Mouse (Mus musculus) retina, postnatal 1 day (tissue): ENCODE measurements around the gene Emsy.

Experiments used
- DNase-seq: peaks from one replicate; pipeline ENCODE4 v3.0.0-alpha.2; 2012

Emsy gene

DNA sequence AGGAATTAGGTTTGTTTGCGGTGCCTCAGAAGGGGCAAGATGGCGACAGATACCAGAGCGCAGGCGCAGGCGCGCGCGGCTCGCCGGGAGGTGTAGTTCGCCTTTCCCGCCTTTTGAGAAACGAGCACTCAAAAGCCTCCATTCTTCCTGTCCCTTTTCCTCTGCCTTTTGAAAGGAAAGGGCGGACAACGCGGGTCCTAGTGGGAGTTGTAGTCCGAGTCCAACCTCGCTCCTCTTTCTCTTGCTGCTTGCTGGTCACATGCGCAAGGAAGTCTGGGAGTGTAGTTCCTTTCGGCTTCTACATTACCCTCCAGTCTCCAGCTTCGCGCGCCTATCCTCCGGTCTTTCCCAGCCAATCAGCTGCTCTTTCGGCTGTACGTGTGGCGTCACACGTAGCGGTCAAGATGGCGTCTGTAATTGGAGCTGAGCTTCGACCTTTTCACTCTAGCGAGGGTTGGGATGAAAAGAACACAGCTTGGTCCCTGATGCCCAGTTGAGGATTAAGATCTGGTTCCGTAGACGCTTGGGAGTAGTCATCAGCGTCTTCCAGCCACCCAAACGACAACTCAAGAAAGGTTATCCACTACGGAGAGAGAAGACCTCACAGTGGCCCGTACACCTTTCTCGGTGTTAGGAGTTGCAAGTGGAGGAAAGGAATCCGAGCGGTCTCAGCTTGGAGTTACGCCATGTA is at the start of gene Emsy:
Gene Emsy, minus strand, starts transcription at position 253 of the 691 bp plus-strand sequence.
- DNase-seq = peak; percentile 100

DNA sequence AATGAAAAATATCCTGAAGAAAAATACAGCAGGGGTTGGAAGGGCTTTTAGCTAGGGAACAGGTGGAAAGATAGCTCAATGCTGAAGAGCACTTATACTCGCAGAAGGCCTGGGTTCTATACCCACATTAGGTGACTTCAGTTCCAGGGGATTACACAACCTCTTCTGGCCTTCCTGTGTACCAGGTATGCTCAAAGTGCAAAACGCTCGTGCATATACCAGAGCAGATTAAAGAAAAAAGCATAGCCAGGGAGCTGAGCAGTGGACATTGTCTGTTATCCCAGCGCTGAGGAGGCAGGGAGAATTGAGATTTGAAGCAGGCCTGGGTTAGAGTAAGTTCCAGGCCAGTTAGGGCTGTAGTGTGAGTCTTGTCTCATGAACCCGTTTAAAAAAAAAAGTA is 47.7 kb upstream of the Emsy start:
- DNase-seq = no peak

DNA sequence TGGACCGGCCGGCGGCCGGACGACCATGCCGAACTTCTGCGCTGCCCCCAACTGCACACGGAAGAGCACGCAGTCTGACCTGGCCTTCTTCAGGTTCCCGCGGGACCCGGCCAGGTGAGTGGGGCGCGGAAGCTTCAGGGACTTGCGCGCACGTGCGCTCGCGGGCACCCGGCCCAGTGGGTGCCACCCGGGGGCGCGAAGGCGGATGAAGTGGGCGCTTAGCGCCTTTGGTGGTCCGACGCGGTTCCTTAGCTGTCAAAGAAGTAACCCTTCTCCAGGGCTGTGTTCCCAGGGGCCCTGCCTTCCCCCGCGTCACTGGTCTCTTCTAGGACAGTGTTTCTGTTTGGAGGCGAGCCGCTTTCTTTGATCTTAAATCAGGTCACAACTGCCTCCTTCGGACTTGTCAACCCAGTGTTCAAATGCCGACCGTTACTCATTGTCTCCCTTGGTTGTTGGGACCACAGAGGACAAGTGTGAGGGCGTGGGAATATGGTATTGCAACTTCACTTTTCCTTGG is 46.8 kb upstream of the Emsy start:
- DNase-seq = peak; percentile 80

DNA sequence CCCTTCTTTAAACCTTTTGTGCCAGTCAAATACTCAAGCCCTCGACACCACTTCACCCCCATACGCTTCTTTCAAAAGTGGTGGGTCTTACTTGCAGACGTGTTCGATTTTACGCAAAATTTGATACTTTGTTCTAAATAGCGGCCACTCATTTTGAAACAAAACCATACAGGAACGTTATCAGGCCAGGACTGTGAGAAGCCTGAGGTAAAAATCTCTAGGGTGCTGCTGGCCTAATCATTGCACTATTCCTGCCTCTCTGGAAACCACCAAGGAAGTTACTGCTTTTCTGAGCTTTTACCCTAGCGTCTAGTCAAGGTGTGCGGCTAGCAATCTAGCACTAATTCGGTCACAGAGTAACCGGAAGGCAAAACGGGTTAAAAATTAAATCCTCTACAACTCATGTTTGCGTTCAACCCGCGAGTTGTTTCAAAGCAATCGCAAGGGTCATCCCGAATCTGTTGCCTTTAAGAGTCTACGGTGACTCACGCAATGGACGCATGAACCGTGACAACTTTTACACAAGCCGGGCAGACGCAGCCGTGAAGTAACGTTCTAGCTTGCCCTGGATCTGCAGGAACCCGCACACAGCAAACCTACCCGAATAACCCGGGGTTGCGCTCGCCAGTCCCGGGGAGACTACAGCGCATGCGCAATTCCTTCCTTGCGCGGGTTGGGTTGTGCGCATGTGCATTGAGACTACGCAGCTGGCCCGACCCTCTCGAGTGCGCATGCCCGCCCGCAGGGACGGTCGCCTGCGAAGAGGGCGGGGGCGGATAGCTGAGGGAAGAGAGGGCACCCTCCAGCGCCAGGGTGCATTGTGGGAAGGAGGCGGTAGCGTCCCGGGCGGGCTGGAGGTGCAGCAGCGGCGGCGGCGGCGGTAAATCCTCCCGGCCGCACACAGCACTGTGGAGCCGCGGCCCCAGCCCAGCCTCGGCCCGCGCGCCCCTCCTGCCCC is 46.0 kb upstream of the Emsy start, which contains the start of gene Thap12:
Gene Thap12, plus strand, starts transcription at position 821 of the 958 bp plus-strand sequence.
- peak; percentile 99 for DNase-seq

DNA sequence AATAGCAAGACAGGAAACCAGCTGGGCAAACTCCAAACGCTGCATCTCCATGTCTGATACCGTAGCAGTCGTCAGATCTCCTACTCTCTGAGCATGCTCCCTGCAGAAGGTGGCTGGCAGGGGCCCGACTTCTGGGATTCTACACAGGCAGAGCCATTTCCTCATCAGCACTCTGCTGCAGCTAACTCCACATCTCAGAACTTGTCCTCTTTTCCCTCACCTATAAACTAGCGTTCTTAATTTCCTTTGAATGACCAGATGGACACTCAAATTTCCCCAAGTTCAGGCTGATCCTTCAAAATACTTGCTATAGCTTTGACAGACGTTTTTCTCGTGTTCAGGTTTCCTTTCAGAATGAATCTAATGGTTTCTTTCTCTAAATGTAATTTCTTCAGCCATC is 45.2 kb upstream of the Emsy start:
- no peak for DNase-seq

DNA sequence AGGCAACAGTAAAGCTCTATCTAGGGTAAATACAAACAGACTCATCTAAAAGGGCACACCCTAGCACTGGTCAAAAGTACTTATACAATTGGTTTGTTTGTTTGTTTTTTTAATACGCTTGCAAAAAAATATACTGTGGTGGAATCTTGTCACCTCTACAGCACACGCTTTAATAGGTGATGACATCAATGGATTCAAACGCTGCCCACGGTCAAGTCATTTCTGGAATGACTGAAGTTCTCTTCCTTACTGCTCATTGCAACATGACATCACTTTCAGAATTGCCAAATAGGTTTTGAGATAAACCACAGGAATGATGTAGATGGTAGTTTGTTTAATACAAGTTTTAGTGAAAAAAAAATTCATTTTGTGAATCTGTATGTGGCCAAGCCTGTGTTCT is 42.0 kb upstream of the Emsy start:
- no peak for DNase-seq

DNA sequence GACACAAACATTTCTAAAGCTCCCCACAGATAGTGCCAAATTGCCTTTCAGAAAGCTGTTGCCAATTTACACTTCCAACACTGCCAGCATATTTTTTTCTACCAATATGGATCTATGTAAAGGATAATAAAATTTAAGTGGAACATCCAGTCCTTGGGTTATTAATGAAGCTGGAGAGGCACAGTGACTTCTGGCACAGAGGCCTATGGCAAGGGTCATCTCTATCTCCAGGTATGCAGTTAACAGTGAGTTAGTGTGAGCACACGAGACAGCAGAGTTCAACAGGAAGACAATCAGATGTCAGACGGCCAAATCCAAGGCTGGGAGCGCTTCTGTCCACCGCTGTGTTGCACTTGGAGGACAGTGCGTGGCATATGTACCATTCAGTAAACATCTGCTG is 41.5 kb upstream of the Emsy start:
- DNase-seq = no peak

DNA sequence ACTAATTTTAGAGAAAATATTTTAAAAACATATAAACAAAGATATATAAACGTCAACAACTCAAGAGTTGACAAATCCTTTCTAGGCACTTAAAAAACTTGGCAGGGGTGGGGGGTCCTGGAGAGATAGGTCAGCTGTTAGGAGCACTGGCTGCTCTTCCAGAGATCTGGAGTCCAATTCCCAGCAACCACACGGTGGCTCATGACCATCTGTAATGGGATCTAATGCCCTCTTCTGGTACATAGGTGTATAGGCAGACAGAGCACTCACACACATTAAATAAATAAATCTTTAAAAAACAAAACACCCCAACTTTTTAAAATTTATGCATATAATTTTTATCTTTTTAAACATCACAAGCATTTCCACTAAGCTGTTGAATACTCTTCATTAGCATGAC is 40.9 kb upstream of the Emsy start:
- peak; percentile 54 for DNase-seq

DNA sequence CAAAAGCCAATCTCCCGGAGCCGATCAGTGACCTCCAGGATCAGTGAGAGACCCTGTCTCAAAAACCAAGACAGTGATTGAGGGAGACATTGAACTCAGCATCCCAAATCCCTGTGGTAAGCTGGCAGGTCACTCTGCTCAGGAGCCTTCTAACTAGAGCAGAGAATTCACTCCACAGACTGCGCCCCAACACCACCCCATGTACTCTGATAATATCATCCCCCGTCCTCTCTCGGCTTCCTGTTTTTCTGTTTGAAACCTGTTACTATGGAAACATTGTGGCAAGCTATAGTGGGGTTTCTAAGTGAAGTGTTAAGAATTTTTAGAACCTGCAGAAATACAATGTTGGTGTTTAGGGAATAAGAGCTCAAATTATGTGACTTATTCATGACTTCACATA is 37.5 kb upstream of the Emsy start:
- DNase-seq = no peak

DNA sequence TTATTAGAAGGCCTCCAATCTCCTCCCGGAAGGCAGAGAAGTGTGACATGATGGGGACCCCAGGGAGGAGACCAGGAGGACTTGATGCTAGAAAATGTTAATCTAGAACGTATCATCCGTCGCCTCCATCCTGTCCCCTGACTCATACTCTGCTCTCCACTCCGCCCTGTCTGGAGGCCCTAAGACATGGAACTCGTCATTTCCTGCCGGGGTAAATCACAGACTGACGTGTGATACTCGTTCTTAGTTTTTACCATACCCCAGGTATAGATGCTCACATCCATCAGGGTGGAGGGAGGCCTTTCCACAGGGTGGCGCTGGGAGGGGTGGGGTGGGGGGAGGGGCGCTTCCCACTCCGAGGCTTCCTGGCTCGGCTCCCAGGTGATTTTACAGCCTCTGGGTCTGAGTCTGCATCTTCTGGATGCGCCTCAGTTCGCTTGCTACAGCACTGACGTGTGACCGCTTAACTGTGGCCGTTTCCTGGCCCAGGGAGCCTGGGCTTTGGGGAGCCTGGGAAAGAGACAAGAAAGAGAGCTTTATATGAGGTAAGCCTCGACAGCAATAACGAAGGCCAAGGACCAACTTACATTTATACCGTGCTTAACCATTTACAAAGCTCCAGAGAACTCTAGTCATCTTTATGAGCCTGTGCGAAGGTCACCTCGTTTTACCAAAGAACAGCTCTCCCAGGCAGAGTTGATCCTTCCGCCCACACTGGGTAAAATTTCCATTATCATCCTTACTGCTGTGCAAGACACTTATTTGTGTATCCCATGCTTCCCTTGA is 36.4 kb upstream of the Emsy start:
- no peak for DNase-seq

DNA sequence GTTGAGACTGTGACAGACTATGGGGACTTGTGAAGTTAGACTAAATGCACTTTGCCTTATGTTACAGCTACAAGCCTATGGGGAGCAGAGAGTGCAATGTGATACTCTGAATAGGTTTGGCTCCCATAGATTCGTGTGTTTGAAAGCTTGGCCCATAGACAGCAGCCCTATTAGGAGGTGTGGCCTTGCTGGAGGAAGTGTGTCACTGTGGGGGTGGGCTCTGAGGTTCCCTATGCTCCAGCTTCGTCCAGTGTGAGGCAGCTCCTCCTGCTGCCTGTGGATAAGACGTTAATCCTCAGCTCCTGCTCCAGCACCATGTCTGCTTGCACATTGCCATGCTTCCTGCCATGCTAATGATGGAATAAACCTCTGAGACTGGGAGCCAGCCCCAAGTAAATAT is 34.2 kb upstream of the Emsy start:
- DNase-seq = peak; percentile 34

DNA sequence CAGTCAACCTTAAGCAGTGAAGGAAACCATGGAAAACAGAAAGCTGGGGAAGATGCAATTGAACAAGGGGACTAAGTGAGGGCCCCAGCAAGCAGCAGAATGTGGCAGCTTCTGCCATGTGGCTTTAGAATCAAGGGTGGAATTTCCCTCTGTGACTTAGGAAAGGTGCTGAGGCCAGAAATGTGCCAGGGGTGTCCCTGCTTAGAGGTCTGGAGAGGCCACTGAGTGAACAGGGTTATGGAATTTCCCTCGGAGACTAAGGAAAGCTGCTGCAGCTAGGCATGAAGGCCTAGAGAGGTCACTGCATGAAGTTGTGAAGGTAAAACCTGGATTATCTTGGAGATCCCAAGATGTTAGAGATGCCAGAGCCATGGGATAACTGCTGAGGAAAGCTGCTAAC is 33.5 kb upstream of the Emsy start:
- DNase-seq = no peak

DNA sequence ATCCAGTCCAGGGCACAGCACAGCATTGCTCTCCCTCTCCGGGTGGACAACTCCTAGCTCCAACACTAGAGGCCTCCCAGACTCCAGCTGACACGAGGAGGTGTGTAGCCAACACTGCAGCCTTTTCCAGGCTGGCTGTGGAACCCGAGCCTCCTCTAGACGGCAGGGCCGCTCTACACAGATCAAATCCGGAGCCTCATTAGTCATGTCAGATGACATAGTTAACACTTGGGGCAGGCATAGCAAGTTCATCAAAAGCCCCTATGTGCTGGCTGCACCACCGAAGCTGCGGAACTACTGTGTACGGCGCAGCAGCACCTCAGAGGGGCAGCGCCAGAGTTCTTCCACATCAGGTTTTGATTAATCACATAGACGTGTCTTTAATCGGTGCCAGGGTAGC is 29.3 kb upstream of the Emsy start:
- DNase-seq = peak; percentile 72

DNA sequence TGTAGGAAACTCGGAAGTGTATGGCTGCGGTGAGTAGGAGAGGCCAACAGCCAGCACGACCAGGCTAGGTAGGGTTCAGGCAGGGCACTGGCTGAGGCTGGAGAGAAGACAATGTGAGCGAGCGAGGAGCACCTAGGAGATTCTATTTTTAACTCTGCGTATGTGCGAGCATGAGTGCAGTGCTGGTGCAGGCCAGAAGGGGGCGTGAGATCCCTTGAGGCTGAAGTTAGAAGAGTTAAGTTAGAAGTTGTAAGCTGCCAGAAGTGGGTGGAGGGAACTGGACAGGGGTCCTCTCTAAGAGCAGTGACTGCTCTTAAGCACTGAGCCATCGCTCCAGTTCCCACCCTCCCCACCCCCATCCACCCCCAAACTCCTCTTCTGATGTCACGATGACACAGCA is 26.2 kb upstream of the Emsy start:
- no peak for DNase-seq

DNA sequence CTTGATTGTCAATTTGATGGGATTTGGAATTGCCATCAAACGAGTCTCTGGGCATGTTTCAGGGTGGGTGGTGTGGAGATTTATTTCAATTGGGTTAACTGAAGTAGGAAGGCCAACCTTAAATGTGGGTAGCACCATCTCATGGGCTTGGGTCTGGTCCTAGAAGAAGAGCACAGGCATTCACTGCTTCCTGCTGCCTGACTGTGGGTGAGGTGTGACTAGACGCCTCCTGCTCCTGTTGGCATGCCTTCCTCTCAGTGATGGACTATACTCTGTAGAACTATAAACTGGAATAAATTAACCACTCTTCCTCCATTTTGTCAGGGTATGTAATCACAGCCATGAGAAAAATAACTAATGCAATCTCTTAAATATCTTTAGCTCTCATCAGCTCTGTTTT is 24.1 kb upstream of the Emsy start:
- no peak for DNase-seq

DNA sequence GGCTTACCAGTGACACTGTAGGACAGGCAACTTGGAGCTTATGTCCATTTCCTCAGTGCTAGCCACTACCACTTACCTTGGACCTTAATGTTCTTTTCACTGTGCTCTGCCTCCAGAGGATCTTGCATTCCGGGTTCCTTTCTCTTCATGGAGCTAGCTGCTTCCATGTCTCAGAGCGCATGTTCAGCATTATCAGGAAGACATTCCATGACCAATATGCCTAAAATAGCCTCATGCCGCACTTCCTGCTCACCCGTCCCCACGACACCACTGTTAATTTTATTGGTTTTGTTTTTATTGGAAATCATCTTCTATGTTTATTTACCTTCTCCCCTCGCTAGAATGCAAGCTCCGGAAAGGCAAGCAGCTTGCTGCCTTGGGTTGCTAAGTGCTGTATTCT is 21.9 kb upstream of the Emsy start:
- DNase-seq = no peak

DNA sequence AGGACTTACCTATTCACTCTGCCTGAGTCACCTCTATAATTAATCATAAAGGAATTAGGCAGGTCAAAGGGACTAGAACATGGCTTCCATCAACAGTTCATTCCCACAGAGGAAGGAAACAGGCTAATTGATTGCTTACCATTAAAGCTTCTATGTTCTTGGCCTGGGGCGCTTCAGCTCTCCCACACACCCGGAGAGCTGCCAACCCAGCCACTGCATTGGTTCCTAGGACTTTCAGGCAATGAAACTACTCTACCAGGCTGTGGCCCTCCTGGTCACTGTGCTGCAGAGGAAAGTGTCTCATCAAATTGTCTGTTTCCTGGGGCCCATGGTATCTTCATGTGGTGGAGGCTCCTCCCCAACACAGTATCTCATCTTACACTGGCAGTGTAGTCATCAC is 20.9 kb upstream of the Emsy start:
- DNase-seq = no peak

DNA sequence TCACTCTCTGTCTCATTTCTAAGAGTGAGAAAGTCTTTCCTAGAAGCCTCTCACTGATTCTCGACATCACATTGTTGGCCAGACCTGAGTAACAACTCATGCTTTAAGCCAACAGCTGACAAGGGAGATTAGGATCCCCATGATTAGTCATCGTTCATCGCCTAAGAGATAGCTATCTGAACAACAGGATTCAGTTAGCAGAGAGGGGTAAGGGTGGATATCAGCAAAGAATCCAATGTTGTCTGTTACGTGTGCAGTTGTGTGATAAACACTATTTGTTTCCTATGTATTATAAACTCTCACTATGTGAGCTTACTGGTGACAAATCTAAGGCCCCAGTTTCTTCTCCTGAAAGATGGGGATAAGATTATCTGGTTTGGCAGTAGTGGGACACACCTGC is 17.8 kb upstream of the Emsy start:
- no peak for DNase-seq

DNA sequence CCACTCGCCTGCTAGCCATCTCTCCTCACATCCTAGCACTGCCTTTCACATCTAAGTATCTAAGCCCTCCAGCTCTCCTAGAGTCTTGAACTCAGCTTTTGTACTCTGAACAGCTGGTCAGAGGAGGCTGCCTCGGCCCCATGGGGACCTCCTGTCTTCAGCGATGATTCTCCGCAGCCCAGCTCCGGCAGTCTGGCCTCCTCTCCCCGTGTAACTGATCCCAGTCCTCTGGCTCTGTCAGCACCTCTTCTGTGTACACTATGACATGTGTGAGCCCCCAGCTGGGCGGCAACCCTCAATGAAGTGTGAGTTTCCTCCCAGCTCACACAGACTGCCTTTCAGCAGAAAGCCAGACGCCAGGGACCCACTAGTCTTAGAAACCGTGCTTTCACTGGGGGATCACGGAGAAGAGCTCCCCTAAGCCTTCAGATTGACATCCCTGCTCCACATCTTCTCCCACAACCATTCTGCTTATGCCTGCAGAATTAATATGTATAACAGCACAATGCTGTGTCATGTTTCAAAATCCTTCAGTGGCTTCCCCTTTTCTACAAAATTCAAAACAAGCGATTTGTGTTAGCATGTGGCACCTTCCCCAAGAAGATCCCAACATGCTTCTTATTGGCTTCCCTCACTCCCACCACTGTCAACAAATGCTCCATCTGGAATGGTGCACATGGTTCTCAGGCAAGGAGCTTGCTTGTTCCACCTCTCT is 15.8 kb upstream of the Emsy start:
- peak; percentile 12 for DNase-seq

DNA sequence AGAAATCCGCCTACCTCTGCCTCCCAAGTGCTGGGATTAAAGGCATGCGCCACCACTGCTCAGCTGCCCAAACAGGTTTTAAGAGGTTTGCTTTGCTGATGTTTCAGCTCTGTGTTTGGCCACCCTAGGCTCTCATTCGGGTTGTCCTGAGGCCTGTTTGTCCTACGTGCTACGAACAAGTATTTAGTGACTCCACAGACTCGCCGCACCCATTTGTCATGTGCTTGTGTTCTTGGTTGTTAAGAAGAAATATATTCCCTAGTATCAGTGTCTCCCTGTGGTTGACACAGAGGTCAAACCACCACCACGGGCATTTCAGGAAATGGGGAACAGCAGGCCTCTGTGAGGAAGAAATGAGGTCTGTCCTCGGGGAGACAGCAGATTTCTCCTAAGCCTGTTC is 14.8 kb upstream of the Emsy start:
- no peak for DNase-seq

DNA sequence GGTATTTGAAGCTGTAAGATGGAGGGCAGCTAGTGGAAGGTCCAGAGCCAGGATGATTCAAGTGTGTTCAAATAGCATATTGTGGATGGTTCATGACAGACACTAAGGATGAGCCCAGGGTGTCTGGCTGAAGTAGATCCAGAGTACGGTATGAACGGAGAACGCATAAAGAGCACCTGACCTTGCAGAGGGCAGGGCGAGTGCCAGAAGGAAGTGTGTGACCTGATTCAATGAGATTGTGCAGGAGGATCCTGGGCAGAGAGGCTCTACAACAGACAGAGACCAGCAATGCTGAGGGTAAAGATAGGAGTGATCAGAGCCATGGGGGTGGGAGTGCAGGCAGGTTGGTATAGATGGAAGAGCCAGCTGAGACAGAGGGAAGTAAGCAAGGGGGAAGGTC is 14.2 kb upstream of the Emsy start:
- no peak for DNase-seq

DNA sequence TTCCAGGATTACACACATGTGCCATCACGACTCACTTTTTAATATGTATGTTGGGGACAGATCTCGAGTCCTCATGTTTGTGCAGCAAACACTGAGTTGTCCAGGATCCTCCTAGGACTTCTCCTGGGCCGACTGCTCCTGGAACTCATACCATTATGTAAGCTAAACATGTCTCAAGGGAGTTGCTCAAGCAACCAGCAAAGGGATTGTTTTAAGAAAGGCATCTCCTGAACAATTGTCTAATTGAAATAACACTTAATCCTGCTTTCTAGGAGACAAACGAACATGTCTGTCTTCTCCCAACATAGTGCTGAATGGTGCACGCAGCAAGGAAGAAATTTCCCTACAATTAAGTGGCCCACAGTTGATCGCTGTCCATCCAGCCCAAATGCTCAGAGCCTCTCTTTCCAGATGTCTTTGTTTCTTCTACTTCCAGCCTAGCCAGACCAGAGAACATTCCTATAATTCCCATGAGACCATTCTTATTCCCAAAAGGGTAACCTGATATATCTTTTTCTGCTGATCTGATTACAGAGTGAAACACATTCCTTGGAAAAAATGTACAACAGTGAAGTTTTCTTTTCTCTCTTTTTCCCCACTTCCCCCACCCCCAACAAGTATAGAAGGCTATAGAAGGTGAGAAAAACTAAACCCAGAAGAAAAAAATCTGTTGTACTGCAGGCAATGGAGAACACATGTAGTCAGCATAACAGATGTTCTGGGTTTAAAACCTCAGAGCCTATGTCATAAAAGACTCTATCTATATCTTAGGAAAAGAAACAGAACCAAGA is 11.6 kb upstream of the Emsy start:
- no peak for DNase-seq
